In genomic region chr5:36129661-36130060, GRCm38 (mm10) we compare ENCODE assay signal across 16 mouse cellular contexts.
DNase-seq lines count a peak whose midpoint lies in the region; ATAC-seq and TF ChIP-seq lines count a peak whose summit lies in the region.
"Had no signal": no experiment of that assay in that cellular context is flagged by ENCODE, and none has a peak within 500 bp of the region (broad histone marks: within the 10 kb centered on the region; RNA-seq: fewer than 3 reads in every experiment).

No protein-coding gene starts in this region.

- no peak for DNase-seq in frontal cortex, postnatal 14 days (ENCODE audit: low spot score in 2 of 2)
- DNase-seq in lung, embryonic 14.5 days: peak; percentile 28
- no peak for DNase-seq in lung, adult 2 months
- peak; percentile 37 for DNase-seq in brain, embryonic 14.5 days (ENCODE audit: low read depth)
- peak; percentile 30 to 31 for DNase-seq in layer of hippocampus, postnatal 14 days (ENCODE audit: low spot score in 2 of 2)
- no peak for DNase-seq in thymus, postnatal 36 days
- DNase-seq: adrenal gland, adult 2 months; cerebellum, adult 8-10 months; kidney, adult 11 months; kidney, postnatal 10 days; retina, postnatal 1 day; thymus, postnatal 25 days had no signal

- 43% methylated on average over 2 of the region's 2 CpGs for WGBS in lung, embryonic 14.5 days
- 53% methylated on average over 2 of the region's 2 CpGs for WGBS in lung, adult 2 months
- WGBS in liver, embryonic 12.5 days (ENCODE audit: insufficient replicate concordance): 53% methylated on average over 2 of the region's 2 CpGs

- H3K27me3 ChIP-seq in lung, embryonic 14.5 days (ENCODE audit: insufficient read depth, low read length): no peaks in the 10 kb centered on the region
- no peaks in the 10 kb centered on the region; the same call in 1 of the 2 replicates for H3K27me3 ChIP-seq in liver, embryonic 12.5 days (replicated peaks)

- no peak for TF ChIP-seq POLR2A in lung, adult 2 months (IDR thresholded peaks at IDR 0.05; ENCODE audit: borderline replicate concordance, extremely low read depth, low read depth, low read length)
- no peak for TF ChIP-seq POLR2A in brain, embryonic 14.5 days (IDR thresholded peaks at IDR 0.05; ENCODE audit: borderline replicate concordance, extremely low read depth, insufficient read depth, insufficient read length, poor library complexity, severe bottlenecking)

- H3K27ac ChIP-seq in lung, embryonic 14.5 days (ENCODE audit: low read depth): no peak overlapping the region
- H3K27ac ChIP-seq in liver, embryonic 12.5 days: no peak overlapping the region
- H3K27ac ChIP-seq: stomach, postnatal 0 days had no signal

- H3K4me3 ChIP-seq in lung, embryonic 14.5 days (ENCODE audit: low read depth, low read length): no peak overlapping the region
- H3K4me3 ChIP-seq in lung, adult 2 months (replicated peaks; ENCODE audit: extremely low read depth, low read depth, low read length): no peak overlapping the region
- no peak overlapping the region for H3K4me3 ChIP-seq in liver, embryonic 12.5 days

- H3K4me2 ChIP-seq in lung, embryonic 14.5 days: no peak overlapping the region
- no peak overlapping the region for H3K4me2 ChIP-seq in liver, embryonic 12.5 days
- H3K4me2 ChIP-seq: hindbrain, embryonic 14.5 days had no signal

- ATAC-seq in frontal cortex, adult (ENCODE audit: low TSS enrichment): peak; percentile 34; the same call in 1 of the 2 replicates
- no peak for ATAC-seq in lung, embryonic 14.5 days (ENCODE audit: insufficient read depth)
- ATAC-seq in liver, embryonic 12.5 days: no peak

- H3K9ac ChIP-seq in lung, embryonic 14.5 days: no peak overlapping the region
- H3K9ac ChIP-seq in liver, embryonic 12.5 days: no peak overlapping the region
- H3K9ac ChIP-seq: hindbrain, embryonic 14.5 days had no signal

- TF ChIP-seq CTCF in lung, embryonic 14.5 days (IDR thresholded peaks at IDR 0.05; ENCODE audit: low read depth): no peak
- no peak for TF ChIP-seq CTCF in lung, adult 2 months (IDR thresholded peaks at IDR 0.05; ENCODE audit: insufficient read depth, low read length)
- TF ChIP-seq CTCF in brain, embryonic 14.5 days (IDR thresholded peaks at IDR 0.05; ENCODE audit: borderline replicate concordance, extremely low read depth, insufficient read depth, insufficient read length): no peak

- no peaks in the 10 kb centered on the region for H3K9me3 ChIP-seq in lung, embryonic 14.5 days (ENCODE audit: low read depth, low read length)
- H3K9me3 ChIP-seq in liver, embryonic 12.5 days (replicated peaks): no peaks in the 10 kb centered on the region

- H3K36me3 ChIP-seq in lung, embryonic 14.5 days (ENCODE audit: insufficient read depth): no peaks in the 10 kb centered on the region
- H3K36me3 ChIP-seq in liver, embryonic 12.5 days: no peaks in the 10 kb centered on the region

- peaks cover 12% of the 10 kb centered on the region; the same call in 1 of the 2 replicates for H3K4me1 ChIP-seq in lung, embryonic 14.5 days (ENCODE audit: insufficient read depth)
- peaks cover 5% of the 10 kb centered on the region; the same call in 1 of the 2 replicates for H3K4me1 ChIP-seq in lung, adult 2 months (ENCODE audit: control insufficient read depth, insufficient read depth, low read length)
- no peaks in the 10 kb centered on the region for H3K4me1 ChIP-seq in liver, embryonic 12.5 days

Comparison
In these comparisons a context has a peak if more than half of its experiments do, and no peak if none do; other contexts are left out.
1. DNase-seq: peak in lung, embryonic 14.5 days (single experiment), brain, embryonic 14.5 days (single experiment) and layer of hippocampus, postnatal 14 days (2 of 2); none in frontal cortex, postnatal 14 days (0 of 2), lung, adult 2 months (single experiment) and thymus, postnatal 36 days (0 of 2).